Mouse (Mus musculus): ENCODE results near the gene Fmod.

- TF ChIP-seq POLR2A (IDR thresholded peaks at IDR 0.05; ENCODE audit: control insufficient read depth, low read depth, low read length) (no peak), CTCF (IDR thresholded peaks at IDR 0.05; ENCODE audit: control insufficient read depth, insufficient read depth, insufficient replicate concordance, low read depth, low read length) (no peak)
Observed at GRCm38 (mm10) chr1:134061915-134062314, 24.9 kb downstream of the Fmod start.
